Mouse (Mus musculus): ENCODE measurements around the gene Meis3.
A peak's percentile ranks its signal among the peaks of the same experiment; 100 is the strongest.

The Meis3 gene

DNA sequence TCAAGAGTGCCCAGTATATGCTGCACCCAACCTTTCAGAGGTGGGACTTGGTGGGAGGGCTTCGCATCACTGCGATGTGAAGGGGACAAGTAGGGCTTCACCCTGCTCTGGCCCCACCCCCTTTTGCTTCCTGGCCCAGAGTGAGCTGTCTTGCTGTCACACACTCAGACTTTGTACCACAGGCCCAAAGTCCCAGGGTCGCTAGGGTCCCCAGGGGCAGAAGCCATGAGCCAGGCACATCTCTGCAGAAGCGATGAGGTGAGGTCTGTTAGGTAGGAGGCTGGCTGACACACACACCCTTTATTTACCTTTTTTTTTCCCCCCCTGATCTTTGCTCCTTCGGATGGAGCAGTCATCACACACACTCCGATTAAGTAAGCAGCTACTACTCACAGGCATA, 38.3 kb downstream of the Meis3 start:
- DNase-seq (ENCODE audit: low spot score in 2 of 2): no peak

DNA sequence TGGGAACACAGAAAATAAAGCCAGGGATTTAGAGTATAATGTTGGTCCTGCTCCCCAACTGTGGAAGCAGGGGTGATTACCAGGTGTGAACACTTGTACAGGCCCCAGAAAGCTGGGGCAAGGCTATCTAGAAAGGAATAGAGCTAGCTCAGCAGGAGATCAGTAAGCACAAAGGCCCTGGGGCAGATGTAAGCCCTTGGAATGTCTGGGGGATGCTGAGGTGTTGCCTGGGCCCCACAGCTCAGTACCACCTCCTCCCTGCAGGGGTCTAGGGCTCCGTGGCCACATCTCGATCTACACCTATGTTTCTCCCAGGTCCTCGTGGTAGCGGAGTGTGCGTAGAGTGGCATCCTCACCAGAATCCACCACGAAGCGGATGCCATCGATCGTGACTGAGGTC, 39.1 kb downstream of the Meis3 start:
- DNase-seq (ENCODE audit: low spot score in 2 of 2): no peak

DNA sequence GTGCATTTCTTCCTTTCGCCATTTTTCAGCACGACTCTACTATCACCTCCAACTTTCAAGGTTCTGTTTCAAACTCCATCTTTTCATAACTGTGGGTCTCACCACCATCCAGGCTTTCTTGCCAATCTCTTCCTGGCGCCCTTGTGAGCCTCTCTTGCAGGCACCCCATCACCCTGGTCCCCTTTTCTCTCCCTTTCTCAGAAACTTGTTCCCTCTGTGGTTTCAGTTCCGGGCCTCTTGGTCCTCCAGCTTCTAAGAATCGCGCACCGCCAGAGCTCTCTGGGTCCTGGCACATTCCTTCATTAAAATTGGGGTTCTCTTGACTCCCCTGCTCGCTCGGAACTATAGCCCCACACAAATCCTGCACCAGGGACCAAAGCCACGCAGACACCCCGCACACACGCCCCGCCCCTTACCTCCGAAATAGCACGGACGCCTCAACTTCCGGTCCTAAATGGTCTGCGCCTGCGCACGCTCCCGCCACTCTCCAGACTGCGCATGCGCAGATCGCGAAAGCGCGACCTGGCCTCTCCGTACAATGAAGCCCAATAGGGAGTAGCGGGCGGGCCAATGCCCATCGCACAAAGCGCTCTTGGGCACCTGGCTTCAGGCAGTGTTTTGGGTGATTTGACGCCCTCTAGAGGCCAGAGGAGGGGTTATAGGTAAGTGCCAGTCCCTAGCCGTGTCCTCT, 46.8 kb downstream of the Meis3 start, which contains the start of gene Dhx34:
Gene Dhx34 (minus strand): TSS at position 456 of the 691 bp plus-strand sequence.
- peak; percentile 90 to 93 for DNase-seq (ENCODE audit: low spot score in 2 of 2)

DNA sequence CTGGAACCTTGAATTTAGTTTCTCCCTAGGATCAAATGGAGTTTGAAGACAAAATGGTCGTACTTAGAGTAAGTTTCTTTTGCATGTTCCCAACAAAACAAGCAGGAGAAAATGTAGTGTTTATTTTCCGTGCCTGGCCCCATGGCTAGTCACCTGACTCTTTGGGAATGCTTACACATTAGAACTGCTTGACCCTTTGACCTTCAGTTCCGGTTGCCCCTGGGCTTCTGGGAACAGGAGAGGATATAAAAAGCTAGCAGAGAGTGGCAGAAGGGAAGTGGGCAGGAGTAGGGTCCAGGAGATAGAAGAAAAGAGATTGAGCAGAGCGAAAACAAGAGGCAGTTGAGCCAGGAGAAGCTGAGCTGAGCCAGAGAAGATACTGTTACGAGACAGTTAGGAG, 55.0 kb downstream of the Meis3 start:
- no peak for DNase-seq (ENCODE audit: low spot score in 2 of 2)
